Mouse (Mus musculus) midbrain, embryonic 10.5 days (tissue): ENCODE measurements around the gene Intu. TPM values are rescaled to one million over a fixed set of nuclear protein-coding genes. Genes with fewer than 3 reads are reported as not detected.

Experiments
- DNase-seq: peaks from one replicate; pipeline ENCODE4 v3.0.0-alpha.2; 2017; ENCODE audit warnings: low spot score
- H3K27ac ChIP-seq: fragments of 300-500 bp; sonication (generic); replicated peaks from 2 replicates; pipeline ENCODE4 v1.5.1; 2016; ENCODE audit warnings: mild to moderate bottlenecking
- H3K27me3 ChIP-seq: fragments of 300-500 bp; sonication (generic); 2 replicates; pipeline ENCODE4 v1.6.1; 2016; ENCODE audit warnings: low read depth, mild to moderate bottlenecking; ENCODE audit not compliant: poor library complexity, severe bottlenecking
- H3K36me3 ChIP-seq: fragments of 300-500 bp; sonication (generic); 2 replicates; pipeline ENCODE4 v1.6.1; 2016; ENCODE audit warnings: mild to moderate bottlenecking, moderate library complexity
- H3K4me1 ChIP-seq: fragments of 300-500 bp; sonication (generic); 2 replicates; pipeline ENCODE4 v1.6.1; 2016
- H3K4me3 ChIP-seq: fragments of 300-500 bp; sonication (generic); 2 replicates; pipeline ENCODE4 v1.5.1; 2016; ENCODE audit warnings: mild to moderate bottlenecking, moderate library complexity
- H3K9me3 ChIP-seq: fragments of 300-500 bp; sonication (generic); replicated peaks from 2 replicates; pipeline ENCODE4 v1.6.1; 2016; ENCODE audit warnings: mild to moderate bottlenecking
- WGBS: fragments of 180-500 bp; shearing (Covaris S2); methylation state at CpG from one replicate; pipeline ENCODE4 v1.1.7; 2016; 5-methylcytosine and 5-hydroxymethylcytosine counted together
- polyA plus RNA-seq: library from polyadenylated mRNA; unstranded; fragments of >200 nt; fragmentation: Nextera tagmentation; extraction: Ambion mirVana; gene quantifications from 2 replicates; pipeline ENCODE4 v1.2.1, GENCODE M21; 2016

Gene Intu
- 6.4 and 7.0 TPM in 2 replicates for polyA plus RNA-seq

DNA sequence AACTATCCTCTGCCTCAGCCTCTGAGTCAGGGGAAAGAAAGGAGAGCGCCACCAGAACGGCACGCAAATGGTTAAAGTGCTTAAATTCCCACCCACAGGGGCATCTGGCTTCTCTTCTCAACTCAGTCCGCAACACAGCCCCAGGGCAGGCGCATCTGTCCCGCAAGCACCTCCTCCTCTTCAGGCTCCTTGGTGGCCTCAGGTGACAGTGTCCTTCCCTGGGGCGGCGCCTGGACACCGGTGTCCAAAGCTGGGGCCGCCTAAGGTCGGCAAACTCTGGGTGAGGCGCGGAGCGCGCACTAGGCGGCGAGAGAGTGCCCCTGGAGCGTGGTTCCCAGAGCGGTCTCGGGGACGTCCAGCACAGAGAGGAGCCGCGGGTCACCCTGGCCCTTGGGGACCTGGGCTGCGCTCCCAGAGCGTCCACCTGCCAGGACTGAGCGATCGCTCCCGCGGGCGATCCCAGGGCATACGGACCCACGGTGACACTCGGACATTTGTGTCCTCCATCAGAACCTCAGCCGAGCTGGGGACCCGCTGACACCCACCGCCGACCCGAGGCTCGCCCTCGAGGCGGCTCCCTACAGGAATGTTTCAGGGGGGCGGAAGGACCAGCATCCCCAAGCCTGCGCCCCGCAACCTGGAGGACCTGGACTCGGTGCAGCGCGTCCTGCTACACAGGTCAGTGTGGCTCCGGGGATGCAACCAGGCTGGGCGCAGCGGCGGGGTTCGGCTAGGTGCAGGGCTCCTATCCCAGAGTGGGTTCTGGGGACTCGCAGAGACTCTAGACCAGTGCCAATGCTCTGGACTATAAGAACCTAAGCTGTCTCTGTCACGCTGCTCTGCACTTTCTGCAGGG is at the start of gene Intu:
TSS of gene Intu (plus strand) at position 1 of the 856 bp plus-strand sequence.
- DNase-seq, result peak; percentile 75
- Histone ChIP-seq H3K9me3 (peaks cover 6% of the 10 kb centered on the region; the same call in 1 of the 2 replicates), H3K4me3 (peak within 1 kb of the TSS; percentile 75), H3K36me3 (no peaks in the 10 kb centered on the region), H3K27me3 (peaks cover 75% of the 10 kb centered on the region), H3K4me1 (peaks cover 31% of the 10 kb centered on the region), H3K27ac (peak within 1 kb of the TSS; percentile 73)
- WGBS, result under 1% methylated on average over 54 of the region's 54 CpGs

DNA sequence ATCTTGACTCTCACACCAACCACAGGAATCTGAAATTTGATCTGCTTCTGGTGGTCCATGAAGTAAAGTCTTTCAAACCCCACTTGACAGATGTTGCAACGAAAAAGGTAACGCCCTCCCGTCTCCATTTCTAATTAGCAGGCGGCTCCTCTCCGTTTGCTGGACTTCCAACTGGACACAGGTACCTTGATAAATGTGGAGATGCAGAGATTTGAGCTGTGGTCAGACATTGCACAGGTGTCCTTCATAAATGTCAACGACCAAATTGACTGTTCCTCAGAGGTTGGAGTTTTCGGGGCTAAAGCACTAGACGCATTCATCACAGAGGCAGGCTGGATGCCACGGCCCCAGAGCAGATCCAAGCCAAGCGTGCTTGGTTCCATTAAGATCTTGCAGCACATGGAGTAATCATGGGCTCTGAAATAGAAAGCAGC is 47.8 kb upstream of the Intu start:
- DNase-seq, result no peak
- Histone ChIP-seq H3K27ac (no peak overlapping the region), H3K9me3 (no peaks in the 10 kb centered on the region), H3K36me3 (no peaks in the 10 kb centered on the region), H3K4me3 (no peak overlapping the region), H3K27me3 (no peaks in the 10 kb centered on the region), H3K4me1 (no peaks in the 10 kb centered on the region)
- WGBS, result 79% methylated on average over 10 of the region's 10 CpGs

DNA sequence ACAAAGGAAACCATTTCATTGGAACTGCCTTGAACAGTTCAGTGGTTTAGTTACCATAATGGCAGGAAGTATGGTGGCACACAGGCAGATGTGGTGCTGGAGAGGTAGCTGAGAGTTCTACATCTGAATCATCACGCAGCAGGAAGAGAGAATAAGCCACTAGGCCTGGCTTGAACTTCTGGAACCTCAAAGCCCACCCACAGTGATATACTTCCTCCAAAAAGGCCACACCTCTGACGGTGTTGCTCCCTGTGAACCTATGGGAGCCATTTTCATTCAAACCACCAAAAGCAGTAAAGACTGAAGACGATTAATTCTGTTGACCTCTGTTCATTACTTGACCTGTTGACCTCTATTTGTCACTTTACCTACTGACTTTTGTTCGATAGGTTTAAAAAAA is 43.7 kb upstream of the Intu start:
- WGBS, result 85% methylated on average over 4 of the region's 4 CpGs
- no peaks in the 10 kb centered on the region for H3K4me1 ChIP-seq
- H3K9me3 ChIP-seq, result no peaks in the 10 kb centered on the region; the same call in 1 of the 2 replicates
- H3K27me3 ChIP-seq, result no peaks in the 10 kb centered on the region
- no peak overlapping the region for H3K27ac ChIP-seq
- DNase-seq, result no peak
- H3K4me3 ChIP-seq, result no peak overlapping the region
- no peaks in the 10 kb centered on the region for H3K36me3 ChIP-seq

DNA sequence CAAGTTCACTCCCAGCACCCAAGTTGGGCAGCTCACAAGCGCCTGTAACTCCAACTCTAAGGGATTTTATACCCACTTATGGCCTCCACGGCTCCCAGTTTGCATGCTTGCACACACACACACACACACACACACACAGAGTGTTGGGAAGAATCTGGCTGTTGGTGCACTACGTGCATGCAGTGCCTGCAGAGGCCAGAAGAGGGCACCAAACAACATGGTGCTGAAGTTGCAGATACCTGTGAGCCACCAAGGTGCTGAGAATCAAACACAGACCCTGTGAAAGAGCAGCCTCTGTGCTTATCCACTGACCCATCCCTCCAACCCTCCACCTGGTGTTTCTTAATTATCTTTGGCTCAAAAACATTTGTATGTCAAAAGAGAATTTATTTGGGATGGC is 39.3 kb upstream of the Intu start:
- peak; percentile 15 for DNase-seq
- Histone ChIP-seq H3K9me3 (no peaks in the 10 kb centered on the region; the same call in 1 of the 2 replicates), H3K36me3 (no peaks in the 10 kb centered on the region), H3K4me1 (no peaks in the 10 kb centered on the region), H3K27me3 (no peaks in the 10 kb centered on the region), H3K4me3 (no peak overlapping the region), H3K27ac (no peak overlapping the region)
- 86% methylated on average over 3 of the region's 3 CpGs for WGBS

DNA sequence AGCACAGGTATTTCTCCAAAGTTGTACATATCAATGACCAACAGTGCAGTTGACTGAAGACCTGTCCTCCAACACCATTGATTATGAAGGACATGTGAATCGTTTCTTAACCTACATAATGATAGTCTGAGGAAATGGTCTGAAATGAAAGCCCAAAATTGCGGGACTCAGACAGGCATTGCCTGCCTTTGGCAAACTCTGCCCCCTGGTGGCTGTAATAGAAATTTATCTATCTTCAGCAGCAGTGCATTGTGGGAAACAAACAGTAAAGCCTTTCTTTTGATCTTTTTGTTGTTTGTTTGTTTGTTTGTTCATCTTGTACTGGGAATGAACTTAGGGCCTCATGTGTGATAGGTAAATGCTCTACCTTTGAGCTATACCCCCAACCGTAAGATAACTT is 32.2 kb upstream of the Intu start:
- WGBS, result 90% methylated on average over 3 of the region's 3 CpGs
- no peaks in the 10 kb centered on the region for H3K27me3 ChIP-seq
- no peak overlapping the region for H3K27ac ChIP-seq
- no peaks in the 10 kb centered on the region for H3K9me3 ChIP-seq
- no peak overlapping the region for H3K4me3 ChIP-seq
- no peak for DNase-seq
- H3K36me3 ChIP-seq, result no peaks in the 10 kb centered on the region
- H3K4me1 ChIP-seq, result no peaks in the 10 kb centered on the region

DNA sequence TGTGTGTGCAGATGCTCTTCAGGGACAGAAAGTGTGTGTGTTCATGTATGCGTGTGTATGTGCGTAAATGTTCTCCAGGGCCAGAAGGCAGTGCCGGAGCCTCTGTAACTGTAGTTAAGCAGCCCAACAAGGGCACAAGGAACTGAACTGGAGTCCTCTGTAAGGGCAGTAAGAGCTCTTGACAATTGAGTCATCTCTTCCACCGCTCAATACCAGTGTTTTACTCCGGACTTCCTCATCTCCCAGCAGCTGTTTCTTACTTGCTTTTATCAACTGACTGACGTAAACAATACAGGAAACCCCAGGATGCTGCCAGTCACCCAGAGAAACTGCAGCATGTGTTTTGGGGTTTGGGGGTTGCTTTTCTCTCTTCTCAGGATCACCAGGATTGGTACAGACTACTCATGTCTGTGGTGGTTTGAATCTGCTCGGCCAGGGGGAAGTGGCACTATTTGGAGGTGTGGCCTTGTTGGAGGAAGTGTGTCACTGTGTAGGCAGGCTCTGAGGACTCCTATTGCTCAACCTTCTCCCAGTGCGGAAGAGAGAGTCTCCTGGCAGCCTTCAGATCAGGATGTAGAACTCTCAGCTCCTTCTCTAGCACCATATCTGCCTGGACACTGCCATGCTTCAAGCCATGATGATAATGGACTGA is 30.8 kb upstream of the Intu start:
- DNase-seq, result no peak
- Histone ChIP-seq H3K27ac (no peak overlapping the region), H3K27me3 (no peaks in the 10 kb centered on the region), H3K4me1 (no peaks in the 10 kb centered on the region), H3K9me3 (no peaks in the 10 kb centered on the region), H3K36me3 (no peaks in the 10 kb centered on the region), H3K4me3 (no peak overlapping the region)
- WGBS, result 86% methylated on average over 8 of the region's 8 CpGs

DNA sequence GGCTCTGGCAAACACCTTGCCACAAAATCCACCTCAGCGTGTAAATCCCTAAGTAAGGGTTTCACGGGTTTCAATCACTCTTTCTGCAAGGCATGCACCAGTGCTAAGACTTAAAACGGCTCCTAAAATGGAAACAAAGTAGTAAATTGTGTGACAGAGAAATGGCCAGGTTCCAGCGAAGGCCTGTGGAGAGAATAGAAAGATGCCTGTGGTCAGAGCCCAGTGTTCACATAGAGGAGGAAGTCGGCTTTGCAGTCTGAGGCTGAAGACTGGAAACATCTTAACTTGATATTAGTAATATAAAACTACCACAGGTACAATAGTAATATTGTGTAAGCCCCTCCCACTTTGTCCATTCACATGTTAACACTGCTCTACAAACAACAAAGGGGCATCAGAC is 26.7 kb upstream of the Intu start:
- H3K27ac ChIP-seq, result no peak overlapping the region
- no peaks in the 10 kb centered on the region for H3K9me3 ChIP-seq
- H3K4me3 ChIP-seq, result no peak overlapping the region
- no peaks in the 10 kb centered on the region for H3K36me3 ChIP-seq
- no peak for DNase-seq
- H3K4me1 ChIP-seq, result no peaks in the 10 kb centered on the region
- 87% methylated on average over 5 of the region's 5 CpGs for WGBS
- no peaks in the 10 kb centered on the region for H3K27me3 ChIP-seq

DNA sequence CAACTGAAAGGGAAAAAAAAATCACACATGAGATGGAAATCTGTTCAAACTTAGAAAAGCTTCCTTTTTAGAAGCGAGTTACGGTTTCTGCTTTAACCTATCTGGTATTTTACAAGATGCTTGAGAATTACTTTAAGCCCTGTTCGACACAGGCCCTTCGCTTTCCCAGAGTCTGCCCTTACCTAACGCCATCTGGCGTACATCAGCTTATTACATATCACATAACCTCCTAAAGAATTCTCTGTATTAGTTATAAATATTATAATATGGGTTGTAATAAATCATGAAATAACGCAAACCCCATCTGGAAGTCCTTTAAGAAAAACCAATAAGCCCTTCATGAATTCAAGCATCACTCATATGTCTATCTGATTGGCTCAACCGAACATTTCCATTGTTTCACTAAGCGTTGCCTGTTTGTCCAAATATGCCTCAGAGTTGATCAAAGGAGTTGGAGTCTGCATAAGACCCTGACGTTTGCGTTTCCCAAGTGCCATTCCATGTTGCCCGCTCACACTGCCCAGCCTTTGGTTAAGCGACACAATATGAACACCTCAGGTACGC is 25.6 kb upstream of the Intu start:
- no peaks in the 10 kb centered on the region for H3K4me1 ChIP-seq
- WGBS, result 94% methylated on average over 14 of the region's 14 CpGs
- no peaks in the 10 kb centered on the region for H3K9me3 ChIP-seq
- H3K27ac ChIP-seq, result no peak overlapping the region
- H3K27me3 ChIP-seq, result no peaks in the 10 kb centered on the region
- H3K4me3 ChIP-seq, result no peak overlapping the region
- H3K36me3 ChIP-seq, result no peaks in the 10 kb centered on the region
- no peak for DNase-seq

DNA sequence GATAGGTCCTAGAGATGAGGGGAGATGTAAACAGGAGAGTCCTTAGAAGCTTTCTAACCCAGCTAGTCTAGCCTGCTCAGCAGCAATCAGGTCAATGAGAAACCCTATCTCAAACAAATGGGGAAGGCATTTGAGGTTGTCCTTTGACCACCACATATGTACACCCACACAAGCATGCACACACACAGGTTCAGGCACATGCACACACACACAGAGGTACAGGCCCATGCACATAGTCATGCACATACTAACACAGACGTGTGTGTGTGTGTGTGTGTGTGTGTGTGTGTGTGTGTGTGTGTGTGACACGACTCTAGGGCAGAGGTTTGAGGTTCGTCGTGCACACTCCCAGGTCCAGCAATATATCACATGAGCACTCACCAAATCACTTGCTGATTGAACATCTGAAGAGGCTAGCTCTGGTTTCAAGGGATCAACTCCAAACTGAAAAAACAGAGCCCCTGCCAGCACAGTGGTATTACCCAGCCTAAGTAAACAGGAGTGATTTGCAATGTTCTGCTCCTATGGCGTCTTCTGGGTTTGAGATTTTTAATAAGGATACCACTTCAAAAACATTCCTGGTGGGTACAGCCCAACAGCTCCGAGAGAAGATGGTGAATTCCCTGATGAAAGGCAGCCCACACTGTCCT is 22.0 kb upstream of the Intu start:
- no peaks in the 10 kb centered on the region for H3K27me3 ChIP-seq
- no peak for DNase-seq
- no peaks in the 10 kb centered on the region for H3K9me3 ChIP-seq
- 77% methylated on average over 6 of the region's 6 CpGs for WGBS
- no peaks in the 10 kb centered on the region for H3K4me1 ChIP-seq
- no peaks in the 10 kb centered on the region for H3K36me3 ChIP-seq
- H3K27ac ChIP-seq, result no peak overlapping the region
- H3K4me3 ChIP-seq, result no peak overlapping the region

DNA sequence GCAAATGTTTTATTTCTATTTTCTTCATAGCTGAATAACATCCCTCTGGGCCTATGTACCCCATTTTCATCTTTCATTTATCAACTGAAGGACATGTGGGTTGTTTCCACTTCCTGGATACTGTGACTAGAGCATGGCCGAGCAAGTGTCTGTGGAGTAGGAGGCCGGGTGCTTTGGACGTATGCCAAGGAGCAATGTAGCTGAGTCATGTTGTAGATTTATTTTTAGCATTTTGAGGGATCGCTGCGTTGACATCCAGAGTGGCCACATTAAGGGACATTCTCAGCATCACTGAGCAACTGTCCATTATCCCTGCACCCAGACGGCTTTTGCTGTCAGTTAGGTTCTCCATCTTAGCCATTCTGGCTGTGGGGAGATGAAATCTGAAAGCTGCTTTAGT is 20.5 kb upstream of the Intu start:
- Histone ChIP-seq H3K36me3 (no peaks in the 10 kb centered on the region), H3K9me3 (no peaks in the 10 kb centered on the region), H3K4me3 (no peak overlapping the region), H3K4me1 (no peaks in the 10 kb centered on the region), H3K27ac (no peak overlapping the region), H3K27me3 (no peaks in the 10 kb centered on the region)
- 91% methylated on average over 6 of the region's 6 CpGs for WGBS
- no peak for DNase-seq

DNA sequence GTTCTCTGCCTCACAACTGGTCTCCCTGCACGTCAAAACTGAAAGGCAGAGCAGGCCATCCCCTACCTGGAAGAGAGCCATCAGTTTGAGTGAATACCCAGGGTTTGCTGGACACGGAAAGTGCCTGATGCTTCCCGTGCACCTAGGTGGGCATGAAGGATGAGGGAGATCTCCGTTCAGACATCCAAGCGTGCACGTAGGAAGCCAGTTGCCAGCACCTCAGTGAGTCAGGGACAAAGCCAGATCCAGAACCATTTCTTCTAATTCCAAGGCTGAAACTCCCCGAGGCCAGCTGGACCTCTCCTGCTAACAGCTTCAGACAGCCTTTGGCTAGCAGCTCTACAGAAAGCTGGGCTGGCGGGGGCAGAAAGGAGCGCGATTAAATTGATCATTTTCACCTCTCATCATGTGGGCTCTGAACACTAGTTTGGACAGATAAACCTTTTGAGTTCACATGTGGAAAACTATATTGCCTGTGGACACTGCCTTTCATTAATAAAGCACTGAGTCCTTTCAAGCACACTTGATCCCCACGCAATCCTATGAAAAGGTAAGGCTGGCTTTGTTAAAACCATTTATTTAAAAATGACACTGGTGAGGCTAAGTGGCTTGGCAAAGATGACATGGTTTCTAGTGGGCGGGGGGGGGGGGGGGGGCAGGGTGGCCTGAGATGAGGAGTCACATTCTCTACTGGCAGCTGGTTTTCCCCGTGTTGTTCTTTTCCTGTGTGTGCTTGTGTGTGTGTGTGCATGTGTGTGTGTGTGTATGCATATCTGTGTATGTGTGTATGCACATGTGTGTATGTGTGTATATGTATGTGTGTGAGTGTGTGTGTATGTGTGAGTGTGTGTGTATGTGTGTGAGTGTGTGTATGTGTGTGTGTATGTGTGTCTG is 17.9 kb upstream of the Intu start:
- no peak for DNase-seq
- H3K27ac ChIP-seq, result no peak overlapping the region
- H3K4me1 ChIP-seq, result no peaks in the 10 kb centered on the region
- 89% methylated on average over 13 of the region's 13 CpGs for WGBS
- no peaks in the 10 kb centered on the region for H3K36me3 ChIP-seq
- no peaks in the 10 kb centered on the region for H3K9me3 ChIP-seq
- H3K4me3 ChIP-seq, result no peak overlapping the region
- no peaks in the 10 kb centered on the region for H3K27me3 ChIP-seq

DNA sequence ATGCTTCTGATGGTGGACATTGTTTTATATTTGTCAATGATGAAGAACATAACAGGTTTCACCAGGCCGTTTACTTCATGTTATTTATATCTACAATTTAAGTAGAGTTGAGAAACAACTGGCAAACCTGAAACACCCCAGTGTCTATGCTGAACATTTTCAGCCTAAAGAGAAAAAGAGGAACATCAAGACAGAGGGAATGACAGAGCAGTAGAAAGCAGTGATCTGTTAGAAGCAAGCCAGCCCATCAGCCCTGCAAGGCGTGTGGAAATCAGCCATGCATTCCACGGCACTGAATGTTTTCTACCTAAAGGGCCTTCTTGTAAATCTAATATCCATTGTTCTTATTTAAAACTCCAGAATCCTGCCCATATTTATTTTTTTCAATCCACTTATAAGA is 12.8 kb upstream of the Intu start:
- no peak for DNase-seq
- no peaks in the 10 kb centered on the region for H3K9me3 ChIP-seq
- H3K4me1 ChIP-seq, result 0 out of 2 replicates have a peak, but pooled peaks cover 1% of the 10 kb centered on the region
- no peaks in the 10 kb centered on the region for H3K36me3 ChIP-seq
- no peaks in the 10 kb centered on the region for H3K27me3 ChIP-seq
- no peak overlapping the region for H3K27ac ChIP-seq
- WGBS, result 86% methylated on average over 3 of the region's 3 CpGs
- no peak overlapping the region for H3K4me3 ChIP-seq
